Mouse (Mus musculus): ENCODE results near the gene Plrg1.

Plrg1 gene

DNA sequence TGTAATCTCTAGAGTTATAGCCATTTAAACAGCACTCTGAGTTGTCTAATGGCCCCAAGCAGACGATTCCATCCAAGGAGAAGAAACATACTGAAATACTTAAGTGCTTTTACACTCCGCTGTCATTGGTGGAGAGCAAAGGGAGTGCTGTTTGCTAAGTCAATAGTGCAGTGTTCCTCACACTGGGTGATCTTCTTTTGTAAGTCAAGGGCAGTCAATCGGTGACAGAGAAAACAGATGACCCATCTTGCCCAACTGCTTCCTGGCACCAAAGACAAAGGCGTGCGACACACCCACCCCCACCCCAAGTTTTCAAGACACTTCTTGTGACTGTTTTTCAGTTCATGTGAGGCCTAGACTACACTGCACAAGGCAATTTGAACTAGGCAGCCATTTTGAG lies 3.2 kb upstream of the Plrg1 start:
- no peak for DNase-seq (ENCODE audit: low spot score)

DNA sequence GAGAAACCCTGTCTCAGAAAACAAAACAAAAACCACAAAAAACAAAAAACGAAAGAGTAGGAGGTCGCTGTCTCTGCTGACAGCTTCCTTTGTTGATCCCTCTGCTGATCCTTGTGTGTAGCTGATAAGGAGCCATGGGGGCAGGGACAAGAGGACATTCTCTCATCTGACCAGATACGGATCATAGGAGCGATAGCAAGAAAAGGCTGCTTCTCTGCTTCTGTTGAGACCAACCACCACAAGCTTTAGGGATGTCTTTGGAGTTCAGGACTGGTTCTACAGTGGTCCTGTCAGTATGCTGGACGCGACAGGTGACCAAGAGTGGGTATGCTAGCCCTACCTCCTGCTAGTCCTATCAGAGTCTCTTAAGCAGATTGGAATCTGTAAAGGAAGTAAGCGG lies 2.2 kb upstream of the Plrg1 start:
- DNase-seq (ENCODE audit: low spot score), result no peak

DNA sequence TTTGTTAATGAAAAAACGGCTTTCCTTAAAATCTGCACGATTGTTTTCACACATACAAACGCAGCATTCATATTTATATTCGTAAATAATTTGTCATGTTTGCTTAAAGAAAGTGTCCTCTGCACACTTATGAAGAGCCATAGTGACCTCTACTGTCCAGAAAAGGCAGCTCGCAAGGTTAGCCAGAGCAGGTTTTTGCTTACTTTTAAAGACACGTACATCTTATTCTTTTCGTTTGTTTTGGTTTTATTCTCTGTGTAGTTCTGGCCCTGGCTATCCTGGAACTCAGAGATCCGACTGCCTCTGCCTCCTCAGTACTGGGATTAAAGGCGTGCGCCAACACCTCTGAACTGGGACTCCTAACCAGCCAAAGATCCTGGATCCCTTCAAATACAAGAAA lies 1.6 kb upstream of the Plrg1 start:
- no peak for DNase-seq (ENCODE audit: low spot score)

DNA sequence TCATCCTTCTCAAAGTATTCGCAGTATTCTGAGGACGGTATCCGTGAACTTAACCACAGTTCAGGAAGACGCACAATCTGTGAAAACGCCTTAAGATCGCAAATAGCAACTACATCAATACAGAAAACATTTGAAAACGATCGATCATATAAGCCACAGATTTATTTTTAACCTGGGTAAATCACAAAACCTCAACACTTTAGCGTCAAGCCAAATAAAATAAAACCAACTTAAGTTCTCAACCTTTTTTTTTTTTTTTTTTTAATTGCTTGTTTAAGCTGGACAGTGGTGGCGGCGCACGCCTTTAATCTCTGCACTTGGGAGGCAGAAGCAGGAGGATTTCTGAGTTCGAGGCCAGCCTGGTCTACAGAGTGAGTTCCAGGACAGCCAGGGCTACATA lies 563 bp upstream of the Plrg1 start:
- no peak for DNase-seq (ENCODE audit: low spot score)

DNA sequence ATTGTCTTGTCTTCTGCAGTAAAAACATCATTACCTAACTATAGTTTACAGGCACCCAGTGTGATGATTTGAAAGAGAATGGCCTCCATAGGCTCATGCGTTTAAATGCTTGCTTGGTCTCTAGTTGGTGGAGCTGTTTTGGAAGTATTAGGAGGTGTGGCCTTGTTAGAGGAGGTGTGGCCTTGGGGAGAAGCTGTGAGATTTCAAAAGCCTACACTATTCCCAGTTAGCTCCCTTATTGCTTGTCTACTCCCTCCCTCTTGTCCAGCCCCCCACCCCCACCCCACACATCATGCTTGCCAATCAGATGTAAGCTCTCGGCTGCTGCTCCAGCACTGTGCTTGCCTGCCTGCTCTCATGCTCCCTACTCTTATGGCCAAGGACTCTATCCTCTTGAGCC lies 1.7 kb downstream of the Plrg1 start:
- no peak for DNase-seq (ENCODE audit: low spot score)

DNA sequence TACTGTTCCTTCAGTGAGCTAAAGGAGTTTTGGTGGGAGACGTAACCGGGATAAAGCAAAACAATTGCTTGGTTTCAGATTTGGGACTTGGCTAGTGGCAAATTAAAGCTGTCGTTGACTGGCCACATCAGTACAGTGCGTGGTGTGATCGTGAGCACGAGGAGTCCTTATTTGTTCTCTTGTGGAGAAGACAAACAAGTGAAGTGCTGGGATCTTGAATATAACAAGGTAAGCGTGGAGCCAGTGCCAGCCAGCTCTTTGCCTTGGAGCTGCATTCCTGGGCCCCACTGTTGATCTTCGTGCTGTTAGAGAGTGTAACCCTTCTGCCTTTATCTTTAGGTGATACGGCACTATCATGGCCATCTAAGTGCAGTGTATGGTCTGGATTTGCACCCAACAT lies 12.6 kb downstream of the Plrg1 start:
- DNase-seq (ENCODE audit: low spot score), result no peak

DNA sequence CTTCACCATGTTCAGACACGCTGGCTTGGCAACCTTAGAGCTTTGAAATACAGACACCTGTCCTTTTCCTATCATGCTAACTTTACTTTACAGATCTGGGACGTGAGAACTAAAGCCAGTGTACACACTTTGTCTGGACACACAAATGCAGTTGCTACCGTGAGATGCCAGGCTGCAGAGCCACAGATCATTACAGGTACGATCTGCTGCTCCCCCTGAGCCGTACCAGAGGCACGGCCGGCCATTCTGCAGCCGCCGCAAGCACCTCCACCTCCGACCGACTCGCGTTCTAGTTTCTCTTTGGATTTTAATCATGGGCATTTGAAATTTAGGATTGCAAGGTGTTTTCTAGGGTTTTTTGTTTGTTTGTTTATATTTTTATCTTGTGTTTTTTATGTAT lies 13.5 kb downstream of the Plrg1 start:
- no peak for DNase-seq (ENCODE audit: low spot score)

DNA sequence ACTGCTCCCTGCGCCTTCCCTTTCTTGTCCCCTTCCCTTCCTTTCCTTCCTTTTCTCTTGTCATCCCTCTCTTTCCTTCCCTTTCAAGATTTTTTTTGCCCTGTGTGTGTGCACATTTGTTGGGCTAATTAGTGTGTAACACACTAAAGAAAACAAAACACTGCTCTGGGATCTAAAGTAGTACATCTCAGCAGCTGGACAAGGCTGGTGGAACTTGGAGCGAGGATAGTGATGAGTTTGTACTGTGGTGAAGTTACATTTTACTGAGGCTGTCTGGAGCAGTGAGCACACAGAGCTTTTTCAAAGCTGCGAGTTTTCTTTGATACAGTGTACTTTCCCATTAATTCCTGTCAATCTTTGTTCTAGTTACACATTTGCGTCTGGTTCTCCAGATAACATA lies 14.9 kb downstream of the Plrg1 start:
- DNase-seq (ENCODE audit: low spot score), result no peak

DNA sequence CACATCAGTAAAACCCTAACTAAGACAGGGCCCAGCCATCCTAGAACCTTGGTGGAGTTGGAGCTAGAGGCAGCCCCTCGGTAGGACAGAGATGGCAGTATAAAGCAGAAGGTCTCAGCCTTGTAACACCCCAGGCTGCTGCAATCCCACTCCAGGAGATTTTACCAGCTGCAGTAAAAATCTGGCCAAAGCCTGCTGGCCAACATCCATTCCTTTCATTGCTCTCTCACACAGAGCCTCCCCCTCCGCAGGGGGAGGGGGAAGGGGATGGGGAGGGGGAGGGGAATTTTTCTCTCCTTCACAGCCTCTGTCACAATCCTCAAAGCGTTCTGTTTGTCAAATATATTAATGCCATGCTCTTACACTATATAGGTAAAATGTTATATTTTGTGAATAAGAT lies 21.2 kb downstream of the Plrg1 start:
- no peak for DNase-seq (ENCODE audit: low spot score)

DNA sequence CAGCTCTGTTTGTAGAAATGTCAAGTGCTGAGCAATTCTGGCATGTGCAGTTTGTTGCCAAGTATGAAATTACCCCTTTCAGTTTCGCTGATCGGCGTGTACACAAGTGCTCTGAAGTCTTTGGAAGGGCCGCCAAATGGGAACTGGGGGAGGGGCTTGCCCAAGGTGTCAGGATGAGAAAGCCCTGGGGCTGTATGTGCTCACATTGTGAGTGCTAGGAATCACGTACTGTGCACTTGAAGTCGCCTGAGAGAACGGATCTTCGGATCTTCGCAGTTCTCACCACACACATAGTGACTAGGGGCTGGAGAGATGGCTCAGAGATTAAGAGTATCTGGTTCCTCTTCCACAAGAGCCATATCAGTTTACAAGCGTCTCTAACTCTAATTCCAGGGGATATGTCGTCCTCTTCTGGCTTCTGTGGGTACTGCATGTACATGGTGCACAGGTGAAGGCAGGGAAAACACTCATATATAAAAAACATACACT lies 25.3 kb downstream of the Plrg1 start:
- peak; percentile 33 for DNase-seq (ENCODE audit: low spot score)

DNA sequence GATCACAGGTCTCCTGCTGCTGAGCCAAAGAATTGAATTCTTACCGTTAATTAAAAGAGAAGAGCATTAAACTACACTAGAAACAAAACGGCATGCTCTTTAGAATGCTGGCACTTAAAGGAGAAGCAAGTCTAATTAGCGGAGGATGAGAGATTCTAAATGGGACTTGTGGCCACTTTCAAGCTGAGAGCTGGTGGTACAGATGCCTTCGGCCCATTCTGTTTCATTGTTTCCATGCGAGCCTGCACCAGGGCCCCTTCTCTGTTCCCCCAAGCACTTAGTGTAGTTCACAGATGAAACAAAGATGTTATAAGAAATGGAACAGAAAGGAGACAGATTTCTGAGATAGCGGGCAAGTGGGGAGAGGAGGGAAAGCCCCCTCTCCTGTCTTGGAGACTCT lies 42.3 kb downstream of the Plrg1 start:
- DNase-seq (ENCODE audit: low spot score), result no peak

DNA sequence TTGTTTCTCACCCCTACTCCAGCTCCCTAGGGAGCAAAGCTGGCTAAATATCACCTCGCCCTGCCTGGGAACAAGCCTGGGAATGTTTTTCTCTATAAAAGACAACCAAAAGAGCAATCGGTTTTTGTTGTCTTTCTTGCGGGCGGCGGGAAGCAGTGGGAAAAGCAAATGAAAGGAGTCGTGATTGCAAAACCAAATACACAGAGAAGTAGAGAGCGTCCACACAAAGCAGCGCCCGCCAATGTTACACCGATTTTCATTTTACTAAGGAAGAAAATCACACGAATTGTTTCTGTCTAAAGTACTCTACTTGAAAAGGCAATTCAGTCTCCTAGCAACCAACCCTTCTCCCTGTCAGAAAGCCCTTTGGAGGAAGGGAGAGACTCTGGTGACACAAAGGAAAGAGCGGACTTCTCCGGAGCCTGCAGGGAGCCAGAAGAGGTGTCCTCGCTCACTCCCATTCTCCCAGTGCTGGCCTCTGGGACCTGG lies 43.3 kb downstream of the Plrg1 start:
- DNase-seq (ENCODE audit: low spot score), result no peak

DNA sequence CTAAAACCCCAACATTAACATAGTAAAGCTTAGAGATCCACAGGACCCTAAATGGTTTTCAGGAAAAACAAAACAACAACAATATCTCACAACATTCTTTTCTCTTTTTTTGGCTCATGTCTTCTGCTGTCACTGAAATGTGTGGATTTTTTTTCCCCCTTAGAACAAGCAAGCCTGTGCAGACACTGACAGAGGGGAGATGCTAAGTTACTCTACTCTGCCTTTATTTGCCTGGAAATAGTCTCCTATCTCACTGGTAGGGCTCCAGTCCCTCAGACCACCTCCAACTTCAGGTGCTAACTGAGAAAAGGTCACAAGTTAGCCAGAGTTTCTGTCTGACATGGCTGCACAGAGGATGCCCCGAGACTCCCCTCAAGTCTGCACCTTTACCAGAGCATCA lies 43.8 kb downstream of the Plrg1 start:
- DNase-seq (ENCODE audit: low spot score), result no peak

DNA sequence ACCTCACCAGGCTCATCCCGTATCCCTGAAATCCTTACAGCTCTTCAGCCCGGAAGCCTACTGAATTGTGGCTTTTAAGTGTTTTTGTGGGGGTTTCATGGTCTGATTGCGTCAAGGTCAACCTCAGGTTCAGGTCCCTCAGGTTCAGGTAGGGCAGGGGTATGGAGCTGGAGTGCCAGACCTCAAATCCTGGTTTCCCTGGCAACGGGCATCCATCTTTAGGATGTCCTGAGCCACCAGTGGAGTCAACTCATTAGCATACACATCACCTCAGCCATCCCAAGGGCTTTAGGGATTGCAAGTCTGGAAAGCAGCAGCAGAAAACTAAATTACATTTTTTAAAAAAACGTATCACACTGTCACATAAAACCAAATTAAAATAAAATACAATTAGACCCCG lies 44.3 kb downstream of the Plrg1 start:
- DNase-seq (ENCODE audit: low spot score), result no peak

DNA sequence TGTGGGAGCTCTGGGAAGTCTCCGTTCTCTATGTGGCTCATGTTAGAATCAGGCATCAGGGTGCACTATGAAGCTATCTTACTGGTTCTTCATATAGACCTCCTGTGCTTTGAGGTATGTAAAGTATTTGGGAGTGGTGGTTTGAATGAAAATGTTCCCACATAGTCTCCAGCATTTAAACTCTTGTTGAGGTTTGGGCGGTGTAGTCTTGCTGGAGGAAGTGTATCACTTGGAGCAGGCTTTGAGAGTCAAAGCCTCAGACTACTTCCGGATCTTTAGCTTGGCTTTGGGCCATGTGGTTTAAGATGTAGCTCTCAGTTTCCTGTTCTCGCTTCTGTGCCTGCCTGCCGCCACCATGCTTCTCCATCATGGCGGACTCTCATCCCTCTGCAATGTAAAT lies 47.0 kb downstream of the Plrg1 start:
- no peak for DNase-seq (ENCODE audit: low spot score)

DNA sequence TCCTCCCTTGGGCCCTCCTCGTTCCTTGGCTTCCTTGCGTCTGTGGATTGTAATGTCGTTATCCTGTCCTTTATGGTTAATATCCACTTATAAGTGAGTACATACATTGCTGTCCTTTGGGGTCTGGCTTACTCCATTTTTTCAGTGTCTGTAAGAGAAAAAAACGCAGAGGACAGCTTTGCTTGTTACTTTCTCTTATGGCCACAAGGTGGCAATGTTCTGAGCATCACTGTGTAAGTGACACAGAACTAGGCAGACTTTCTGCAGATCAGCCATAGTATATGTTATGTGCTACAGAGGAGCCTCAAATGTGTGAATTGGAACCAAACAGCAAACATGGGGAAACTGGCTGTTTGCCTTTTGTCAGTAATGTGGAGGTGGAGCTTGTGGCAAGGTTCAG lies 54.8 kb downstream of the Plrg1 start:
- no peak for DNase-seq (ENCODE audit: low spot score)

DNA sequence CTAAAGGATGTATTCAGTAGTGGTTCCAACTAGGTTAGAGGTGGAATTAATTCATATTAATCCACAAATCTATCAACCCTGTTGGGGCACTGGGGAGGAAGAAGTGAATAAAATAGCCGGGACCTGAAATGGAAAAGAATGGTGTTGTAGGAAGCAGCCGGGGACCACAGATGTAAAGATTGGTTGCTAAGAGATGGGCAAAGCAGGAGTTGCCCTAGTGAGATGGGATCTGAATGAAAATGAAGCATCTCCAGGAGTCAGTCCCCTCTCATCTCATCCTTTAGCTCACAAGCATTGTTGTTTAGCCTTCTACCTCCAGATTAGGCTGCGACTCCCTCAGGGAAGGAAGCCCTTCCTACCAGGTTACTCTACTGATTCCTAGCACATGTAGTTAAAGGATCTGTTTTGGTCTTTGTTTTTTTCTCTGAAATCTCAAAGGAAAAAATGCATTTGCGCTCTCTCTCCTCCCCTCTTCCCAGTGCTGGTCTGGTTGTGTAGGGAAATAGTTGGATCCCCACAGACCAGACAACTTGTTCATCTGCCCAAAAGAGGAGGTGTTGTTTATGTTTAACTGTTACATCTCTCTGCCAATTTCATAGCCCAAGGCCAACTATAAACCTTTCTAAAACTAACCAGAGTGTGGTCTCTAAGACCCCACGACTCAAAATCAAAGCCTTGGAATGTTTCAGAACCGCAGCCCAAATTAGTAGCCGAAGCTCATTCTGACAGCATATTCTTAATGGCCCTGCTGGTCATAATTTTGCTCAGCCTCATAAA lies 56.4 kb downstream of the Plrg1 start:
- DNase-seq (ENCODE audit: low spot score), result no peak

DNA sequence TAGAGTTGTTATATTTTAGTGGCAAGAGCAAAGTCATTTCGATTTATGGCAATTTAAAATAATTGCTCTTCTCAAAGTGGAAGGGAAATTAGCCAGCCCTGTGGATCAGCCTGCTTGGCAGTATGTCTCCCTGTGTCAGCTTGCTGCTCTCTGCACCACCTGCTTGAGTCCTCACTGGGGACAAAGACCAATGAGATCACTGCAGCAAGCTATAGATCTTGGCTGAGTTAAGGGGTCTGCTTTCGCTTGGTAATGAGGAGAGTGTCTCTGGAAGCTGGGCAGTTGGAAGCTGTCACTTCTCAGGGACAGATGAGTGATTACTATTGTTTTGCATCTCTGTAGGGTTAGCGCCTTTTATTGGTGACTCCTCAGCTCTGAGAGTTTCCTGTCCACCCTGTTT lies 57.5 kb downstream of the Plrg1 start:
- DNase-seq (ENCODE audit: low spot score), result no peak

DNA sequence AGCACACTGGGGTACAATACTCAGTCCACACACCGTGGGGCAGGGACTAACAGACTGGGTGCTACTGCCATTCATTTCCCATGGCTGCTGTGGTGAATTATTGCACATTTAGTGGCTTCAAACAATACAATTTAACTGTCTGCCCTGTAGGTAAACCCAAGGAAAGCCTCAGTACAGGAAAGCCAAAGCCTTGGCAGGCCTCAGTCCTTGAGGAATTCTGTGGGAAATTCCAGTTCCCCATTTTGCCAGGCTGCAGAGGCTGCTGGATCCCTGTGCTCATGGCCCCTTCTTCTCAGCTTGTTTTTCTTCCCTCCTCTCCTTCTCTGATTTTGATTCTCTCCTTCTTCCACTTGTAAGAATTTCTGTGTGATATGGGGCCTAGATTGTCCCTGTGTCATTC lies 59.6 kb downstream of the Plrg1 start:
- no peak for DNase-seq (ENCODE audit: low spot score)

DNA sequence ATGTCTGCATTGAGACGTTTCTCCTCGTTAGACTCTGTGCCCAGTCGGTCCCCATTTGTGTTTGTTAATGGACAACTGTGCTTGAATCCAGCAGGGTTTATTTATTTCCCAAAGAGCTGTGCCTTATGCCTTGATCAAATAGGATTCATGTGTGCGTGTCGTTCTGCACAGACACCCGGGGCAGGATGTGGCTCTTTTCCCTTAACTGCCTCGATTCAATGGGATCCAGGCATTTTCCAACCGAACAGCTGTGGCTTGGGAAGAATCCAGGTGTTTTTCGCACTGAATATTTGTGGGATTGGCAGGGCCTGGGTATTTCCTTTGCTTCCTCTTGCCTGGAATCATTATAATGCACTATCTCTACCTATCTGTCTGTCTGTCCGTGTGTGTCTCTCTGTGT lies 62.3 kb downstream of the Plrg1 start:
- no peak for DNase-seq (ENCODE audit: low spot score)
